In genomic region chr16:22389146-22389911, GRCm38 (mm10) we compare ENCODE assay signal across 11 mouse cellular contexts. TPM values are rescaled to one million over a fixed set of nuclear protein-coding genes. Genes with fewer than 3 reads are reported as not detected.
A peak's percentile ranks its signal among the peaks of the same experiment; 100 is the strongest.
DNase-seq lines count a peak whose midpoint lies in the region; ATAC-seq lines count a peak whose summit lies in the region.
"Had no signal": no experiment of that assay in that cellular context is flagged by ENCODE, and none has a peak within 500 bp of the region (broad histone marks: within the 10 kb centered on the region; RNA-seq: fewer than 3 reads in every experiment).

No protein-coding gene starts in this region.

- no peaks in the 10 kb centered on the region for H3K9me3 ChIP-seq in forebrain, embryonic 11.5 days (ENCODE audit: control insufficient read depth, low read length)
- H3K9me3 ChIP-seq in forebrain, embryonic 10.5 days = no peaks in the 10 kb centered on the region
- H3K9me3 ChIP-seq in neural tube, embryonic 13.5 days = no peaks in the 10 kb centered on the region
- H3K9me3 ChIP-seq in forebrain, embryonic 13.5 days (replicated peaks) = no peaks in the 10 kb centered on the region
- no peaks in the 10 kb centered on the region for H3K9me3 ChIP-seq in neural tube, embryonic 15.5 days (replicated peaks)
- H3K9me3 ChIP-seq: liver, embryonic 12.5 days; neural tube, embryonic 12.5 days had no signal

- no peaks in the 10 kb centered on the region for H3K36me3 ChIP-seq in forebrain, embryonic 11.5 days (ENCODE audit: control insufficient read depth, insufficient read depth, low read length)
- peaks cover 72% of the 10 kb centered on the region for H3K36me3 ChIP-seq in forebrain, embryonic 10.5 days (replicated peaks)
- no peaks in the 10 kb centered on the region for H3K36me3 ChIP-seq in neural tube, embryonic 13.5 days
- H3K36me3 ChIP-seq in forebrain, embryonic 13.5 days (ENCODE audit: poor library complexity, severe bottlenecking) = no peaks in the 10 kb centered on the region; the same call in 1 of the 2 replicates
- no peaks in the 10 kb centered on the region for H3K36me3 ChIP-seq in neural tube, embryonic 15.5 days
- H3K36me3 ChIP-seq: neural tube, embryonic 12.5 days had no signal

- H3K27ac ChIP-seq in forebrain, embryonic 11.5 days (ENCODE audit: low read depth, low read length) = no peak overlapping the region
- H3K27ac ChIP-seq in forebrain, embryonic 10.5 days = no peak overlapping the region
- H3K27ac ChIP-seq in neural tube, embryonic 13.5 days (replicated peaks) = peak overlapping the region; percentile 54
- H3K27ac ChIP-seq in forebrain, embryonic 13.5 days = peak overlapping the region; percentile 53
- peak overlapping the region; percentile 49 for H3K27ac ChIP-seq in neural tube, embryonic 15.5 days (replicated peaks)
- H3K27ac ChIP-seq: liver, embryonic 12.5 days; neural tube, embryonic 12.5 days had no signal

- H3K4me2 ChIP-seq in forebrain, embryonic 11.5 days (ENCODE audit: low read depth, low read length, severe bottlenecking) = no peak overlapping the region
- H3K4me2 ChIP-seq in neural tube, embryonic 13.5 days = no peak overlapping the region
- peak overlapping the region; percentile 13; the same call in 1 of the 2 replicates for H3K4me2 ChIP-seq in forebrain, embryonic 13.5 days
- no peak overlapping the region for H3K4me2 ChIP-seq in neural tube, embryonic 15.5 days
- H3K4me2 ChIP-seq: liver, embryonic 12.5 days; neural tube, embryonic 12.5 days had no signal

- H3K4me3 ChIP-seq in forebrain, embryonic 11.5 days (ENCODE audit: low read depth, low read length) = no peak overlapping the region
- no peak overlapping the region for H3K4me3 ChIP-seq in forebrain, embryonic 10.5 days
- no peak overlapping the region for H3K4me3 ChIP-seq in neural tube, embryonic 13.5 days
- no peak overlapping the region for H3K4me3 ChIP-seq in forebrain, embryonic 13.5 days
- no peak overlapping the region for H3K4me3 ChIP-seq in neural tube, embryonic 15.5 days (replicated peaks)
- H3K4me3 ChIP-seq: liver, embryonic 12.5 days; neural tube, embryonic 12.5 days had no signal

- 77% methylated on average over 13 of the region's 13 CpGs for WGBS in forebrain, embryonic 11.5 days
- WGBS in forebrain, embryonic 10.5 days = 85% methylated on average over 13 of the region's 13 CpGs
- WGBS in neural tube, embryonic 13.5 days = 64% methylated on average over 13 of the region's 13 CpGs
- 63% methylated on average over 13 of the region's 13 CpGs for WGBS in forebrain, embryonic 13.5 days
- 59% methylated on average over 13 of the region's 13 CpGs for WGBS in neural tube, embryonic 15.5 days

- H3K9ac ChIP-seq in forebrain, embryonic 11.5 days (ENCODE audit: low read length) = no peak overlapping the region
- H3K9ac ChIP-seq in neural tube, embryonic 13.5 days = no peak overlapping the region
- no peak overlapping the region for H3K9ac ChIP-seq in forebrain, embryonic 13.5 days
- H3K9ac ChIP-seq in neural tube, embryonic 15.5 days (replicated peaks) = no peak overlapping the region
- H3K9ac ChIP-seq: liver, embryonic 12.5 days; neural tube, embryonic 12.5 days had no signal

- no peak for DNase-seq in forebrain, embryonic 11.5 days (ENCODE audit: low spot score)
- DNase-seq in forebrain, embryonic 10.5 days (ENCODE audit: extremely low spot score, low spot score) = no peak
- DNase-seq in neural tube, embryonic 10.5 days (ENCODE audit: extremely low spot score, low spot score) = no peak
- no peak for DNase-seq in cerebellum, postnatal 4 days (ENCODE audit: low spot score in 2 of 2)
- DNase-seq: thymus, postnatal 4 days had no signal

- ATAC-seq in forebrain, embryonic 11.5 days (replicated peaks; ENCODE audit: low FRiP score) = peak; percentile 46
- ATAC-seq in neural tube, embryonic 13.5 days (ENCODE audit: low read depth) = no peak
- peak; percentile 90 for ATAC-seq in forebrain, embryonic 13.5 days
- peak; percentile 45; the same call in 1 of the 2 replicates for ATAC-seq in neural tube, embryonic 15.5 days (ENCODE audit: low FRiP score)
- ATAC-seq in activated CD4-positive, CD25-positive, alpha-beta regulatory T cell, adult 4 months = no peak
- ATAC-seq: liver, embryonic 12.5 days had no signal

- no peaks in the 10 kb centered on the region; the same call in 1 of the 2 replicates for H3K4me1 ChIP-seq in forebrain, embryonic 11.5 days (replicated peaks; ENCODE audit: control insufficient read depth, insufficient read depth, low read length)
- H3K4me1 ChIP-seq in forebrain, embryonic 10.5 days = no peaks in the 10 kb centered on the region
- H3K4me1 ChIP-seq in neural tube, embryonic 13.5 days (replicated peaks) = peaks cover 23% of the 10 kb centered on the region; the same call in 1 of the 2 replicates
- 0 out of 2 replicates have a peak, but pooled peaks cover 7% of the 10 kb centered on the region for H3K4me1 ChIP-seq in forebrain, embryonic 13.5 days
- peaks cover 23% of the 10 kb centered on the region for H3K4me1 ChIP-seq in neural tube, embryonic 15.5 days
- H3K4me1 ChIP-seq: liver, embryonic 12.5 days; neural tube, embryonic 12.5 days had no signal

- no peaks in the 10 kb centered on the region for H3K27me3 ChIP-seq in forebrain, embryonic 11.5 days (ENCODE audit: control insufficient read depth, insufficient read depth, low read length)
- no peaks in the 10 kb centered on the region for H3K27me3 ChIP-seq in forebrain, embryonic 10.5 days (ENCODE audit: poor library complexity, severe bottlenecking)
- no peaks in the 10 kb centered on the region for H3K27me3 ChIP-seq in neural tube, embryonic 13.5 days
- H3K27me3 ChIP-seq in forebrain, embryonic 13.5 days = no peaks in the 10 kb centered on the region
- H3K27me3 ChIP-seq in neural tube, embryonic 15.5 days (replicated peaks) = no peaks in the 10 kb centered on the region
- H3K27me3 ChIP-seq: liver, embryonic 12.5 days; neural tube, embryonic 12.5 days had no signal

RNA-seq across cellular contexts. Expression of gene Etv5, which starts 50.2 kb away (rescaled TPM):
- polyA plus RNA-seq in forebrain, embryonic 11.5 days (2014; fragmentation: Nextera tagmentation; extraction: Ambion mirVana) = 25.9 and 27.7 TPM in 2 replicates
- 34.5 and 45.8 TPM in 2 replicates for polyA plus RNA-seq in forebrain, embryonic 10.5 days (2016; fragmentation: Nextera tagmentation; extraction: Ambion mirVana)
- 26.3 and 28.1 TPM in 2 replicates for polyA plus RNA-seq in neural tube, embryonic 13.5 days (2015; fragmentation: Nextera tagmentation; extraction: Ambion mirVana)
- 14.5 and 15.0 TPM in 2 replicates for polyA plus RNA-seq in forebrain, embryonic 13.5 days (2015; fragmentation: Nextera tagmentation; extraction: Ambion mirVana)
- polyA plus RNA-seq in neural tube, embryonic 15.5 days (2015; fragmentation: Nextera tagmentation; extraction: Ambion mirVana) = 22.3 and 24.6 TPM in 2 replicates
- 1 to 10 TPM; 1.7 to 5.6 TPM for polyA plus RNA-seq in activated CD4-positive, CD25-positive, alpha-beta regulatory T cell, adult 4 months (2017; shearing (Covaris generic))

Comparison
In these comparisons a context has a peak if more than half of its experiments do, and no peak if none do; other contexts are left out.
1. ATAC-seq: peak in forebrain, embryonic 11.5 days (single experiment), forebrain, embryonic 13.5 days (single experiment) and neural tube, embryonic 15.5 days (single experiment); none in neural tube, embryonic 13.5 days (single experiment) and activated CD4-positive, CD25-positive, alpha-beta regulatory T cell, adult 4 months (single experiment).
2. H3K27ac ChIP-seq: peak in neural tube, embryonic 13.5 days (single experiment), forebrain, embryonic 13.5 days (single experiment) and neural tube, embryonic 15.5 days (single experiment); none in forebrain, embryonic 11.5 days (single experiment) and forebrain, embryonic 10.5 days (single experiment).